Mouse (Mus musculus) thymus, adult 2 months (tissue): ENCODE data around the gene Trmt2a. TPM values are rescaled to one million over a fixed set of nuclear protein-coding genes. Genes with fewer than 3 reads are reported as not detected.

ENCODE experiments used
- DNase-seq: peaks from one replicate; pipeline ENCODE4 v3.0.0; 2021
- H3K27ac ChIP-seq: fragments of 200-500 bp; 2 replicates; pipeline ENCODE4 v1.5.1; 2012; ENCODE audit warnings: low read length, control low read depth; ENCODE audit not compliant: control insufficient read depth, insufficient read depth
- H3K27me3 ChIP-seq: fragments of 200-500 bp; 2 replicates; pipeline ENCODE4 v1.6.1; 2012; ENCODE audit warnings: mild to moderate bottlenecking, low read length, moderate library complexity, mixed read lengths; ENCODE audit not compliant: control insufficient read depth, insufficient read depth
- H3K36me3 ChIP-seq: fragments of 200-500 bp; 2 replicates; pipeline ENCODE4 v1.6.1; 2012; ENCODE audit warnings: mild to moderate bottlenecking, low read length, moderate library complexity; ENCODE audit not compliant: control insufficient read depth, insufficient read depth
- H3K4me1 ChIP-seq: fragments of 200-500 bp; replicated peaks from 2 replicates; pipeline ENCODE4 v1.6.1; 2012; ENCODE audit warnings: low read length; ENCODE audit not compliant: control insufficient read depth, insufficient read depth
- H3K4me3 ChIP-seq: fragments of 200-500 bp; 2 replicates; pipeline ENCODE4 v1.5.1; 2012; ENCODE audit warnings: mild to moderate bottlenecking, low read length, control low read depth, moderate library complexity; ENCODE audit not compliant: control insufficient read depth, insufficient read depth
- CTCF ChIP-seq: fragments of 200-500 bp; IDR thresholded peaks from 2 replicates; pipeline ENCODE4 v1.5.1; 2012; ENCODE audit warnings: mild to moderate bottlenecking, control low read depth, low read length, moderate library complexity, borderline replicate concordance; ENCODE audit not compliant: control insufficient read depth, poor library complexity, insufficient read depth; ENCODE audit errors: extremely low read depth
- POLR2A ChIP-seq: fragments of 200-500 bp; IDR thresholded peaks from 2 replicates; pipeline ENCODE4 v1.6.1; 2012; ENCODE audit warnings: mild to moderate bottlenecking, low read length, control low read depth, moderate library complexity; ENCODE audit not compliant: control insufficient read depth, poor library complexity, insufficient read depth; ENCODE audit errors: extremely low read depth
- WGBS: fragments of 180-500 bp; shearing (Covaris S2); methylation state at CpG from one replicate; pipeline ENCODE4 v1.1.7; 2018; 5-methylcytosine and 5-hydroxymethylcytosine counted together
- polyA plus RNA-seq: library from polyadenylated mRNA; depleted of rRNA; stranded (reverse); fragments of >200 nt; gene quantifications from 2 replicates; pipeline ENCODE4 v1.2.3, GENCODE M21; 2012

Trmt2a gene
- polyA plus RNA-seq, 1 experiment, result 98.4 TPM

- WGBS, result 37% methylated on average over 10 of the region's 10 CpGs
- TF ChIP-seq POLR2A, result no peak
- TF ChIP-seq CTCF, result peak; percentile 90
- Histone ChIP-seq H3K27ac (no peak overlapping the region), H3K36me3 (no peaks in the 10 kb centered on the region), H3K27me3 (no peaks in the 10 kb centered on the region), H3K4me3 (no peak overlapping the region), H3K4me1 (no peaks in the 10 kb centered on the region)
- peak; percentile 84 for DNase-seq
These were observed 36.9 kb upstream of the Trmt2a start for GRCm38 (mm10) chr16:18211417-18212171.

GRCm38 (mm10) chr16:18213689-18214088 is 34.8 kb upstream of the Trmt2a start:
- Histone ChIP-seq H3K4me1 (peaks cover 3% of the 10 kb centered on the region), H3K36me3 (no peaks in the 10 kb centered on the region), H3K27ac (no peak overlapping the region), H3K4me3 (no peak overlapping the region), H3K27me3 (no peaks in the 10 kb centered on the region)
- DNase-seq, result no peak
- WGBS, result 79% methylated on average over 6 of the region's 6 CpGs
- TF ChIP-seq POLR2A (no peak), CTCF (no peak)

- no peaks in the 10 kb centered on the region for H3K36me3 ChIP-seq
- H3K27me3 ChIP-seq, result no peaks in the 10 kb centered on the region
- TF ChIP-seq CTCF, result no peak
- no peak for TF ChIP-seq POLR2A
- 95% methylated on average over 7 of the region's 7 CpGs for WGBS
- H3K4me1 ChIP-seq, result peaks cover 12% of the 10 kb centered on the region
- no peak overlapping the region for H3K4me3 ChIP-seq
- DNase-seq, result no peak
- no peak overlapping the region for H3K27ac ChIP-seq
These were observed 33.6 kb upstream of the Trmt2a start for GRCm38 (mm10) chr16:18214858-18215257.

- TF ChIP-seq CTCF (no peak), POLR2A (no peak)
- no peak for DNase-seq
- H3K4me1 ChIP-seq, result peaks cover 28% of the 10 kb centered on the region
- H3K4me3 ChIP-seq, result no peak within 1 kb of the TSS
- WGBS, result 98% methylated on average over 4 of the region's 4 CpGs
- peaks cover 1% of the 10 kb centered on the region; the same call in 1 of the 2 replicates for H3K36me3 ChIP-seq
- H3K27me3 ChIP-seq, result no peaks in the 10 kb centered on the region
- no peak within 1 kb of the TSS for H3K27ac ChIP-seq
These were observed 30.9 kb upstream of the Trmt2a start, which contains the start of gene Ccdc188 for GRCm38 (mm10) chr16:18217579-18217978. Gene Ccdc188, plus strand, starts transcription at chr16:18217879.

GRCm38 (mm10) chr16:18218580-18218996 is 29.9 kb upstream of the Trmt2a start:
- Histone ChIP-seq H3K4me1 (peaks cover 28% of the 10 kb centered on the region), H3K27me3 (no peaks in the 10 kb centered on the region), H3K4me3 (no peak overlapping the region), H3K36me3 (peaks cover 9% of the 10 kb centered on the region; the same call in 1 of the 2 replicates), H3K27ac (no peak overlapping the region)
- no peak for DNase-seq
- TF ChIP-seq CTCF, result no peak
- no peak for TF ChIP-seq POLR2A
- 84% methylated on average over 9 of the region's 9 CpGs for WGBS

- TF ChIP-seq POLR2A (no peak), CTCF (no peak)
- Histone ChIP-seq H3K4me3 (no peak overlapping the region), H3K27me3 (no peaks in the 10 kb centered on the region), H3K27ac (peak overlapping the region; percentile 4; the same call in 1 of the 2 replicates), H3K36me3 (peaks cover 24% of the 10 kb centered on the region), H3K4me1 (peaks cover 28% of the 10 kb centered on the region)
- WGBS, result 17% methylated on average over 8 of the region's 8 CpGs
- DNase-seq, result peak; percentile 42
These were observed 28.5 kb upstream of the Trmt2a start for GRCm38 (mm10) chr16:18220001-18220400.
